Mouse (Mus musculus): ENCODE measurements around the gene Fam120a. TPM values are rescaled to one million over a fixed set of nuclear protein-coding genes. Genes with fewer than 3 reads are reported as not detected.

Fam120a gene
- polyA plus RNA-seq, 1 experiment, result 76.9 TPM

GRCm38 (mm10) chr13:48877805-48878204 is 90.0 kb downstream of the Fam120a start:
- TF ChIP-seq REST (IDR thresholded peaks at IDR 0.05; ENCODE audit: insufficient read depth, insufficient read length) (no peak), TCF12 (IDR thresholded peaks at IDR 0.05; ENCODE audit: insufficient read depth, poor library complexity, severe bottlenecking) (no peak), POLR2A (IDR thresholded peaks at IDR 0.05; ENCODE audit: insufficient read length, low read depth) (no peak), POLR2AphosphoS2 (IDR thresholded peaks at IDR 0.05; ENCODE audit: insufficient read length, low read depth) (peak; percentile 48)
- H3K4me3 ChIP-seq, result peak overlapping the region; percentile 22
- peaks cover 4% of the 10 kb centered on the region for H3K36me3 ChIP-seq (ENCODE audit: control insufficient read depth, insufficient read depth)
- H3K27me3 ChIP-seq (ENCODE audit: control insufficient read depth, insufficient read depth, insufficient read length), result no peaks in the 10 kb centered on the region
- H3K4me2 ChIP-seq (ENCODE audit: low read depth), result peak overlapping the region; percentile 98
- H3ac ChIP-seq (ENCODE audit: control insufficient read depth, insufficient read length), result peak overlapping the region; percentile 15
- H3K79me2 ChIP-seq (ENCODE audit: control insufficient read depth, insufficient read depth), result no peaks in the 10 kb centered on the region

DNA sequence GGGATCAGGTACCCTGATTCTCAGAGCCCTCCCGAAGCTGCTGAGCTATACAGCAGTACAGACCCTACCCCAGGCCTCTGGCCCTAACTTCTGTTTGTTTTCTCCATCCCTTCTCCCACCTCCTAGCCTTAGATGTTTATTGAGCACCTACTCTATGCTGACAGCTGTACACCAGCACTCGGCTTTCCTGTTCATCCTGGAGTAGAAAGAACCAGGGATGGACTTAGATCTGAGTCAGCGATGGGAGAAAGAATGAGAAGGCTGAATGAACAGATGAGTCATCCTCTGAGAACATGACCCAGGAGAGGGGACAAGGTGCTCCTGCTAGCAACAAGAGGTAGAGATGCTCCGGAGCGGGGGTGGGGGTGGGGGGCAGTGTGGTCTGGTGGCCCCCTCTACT is 95.1 kb downstream of the Fam120a start:
- no peaks in the 10 kb centered on the region for H3K27me3 ChIP-seq (ENCODE audit: control insufficient read depth, insufficient read depth, insufficient read length)
- no peak for TF ChIP-seq SRF (IDR thresholded peaks at IDR 0.05; ENCODE audit: control insufficient read depth, insufficient read length, low read depth)
- no peak for TF ChIP-seq USF1 (IDR thresholded peaks at IDR 0.05; ENCODE audit: low read depth)
- no peak for TF ChIP-seq MAX (IDR thresholded peaks at IDR 0.05; ENCODE audit: low read depth)
- no peak for TF ChIP-seq POLR2AphosphoS2 (IDR thresholded peaks at IDR 0.05; ENCODE audit: insufficient read length, low read depth)
- TF ChIP-seq MYOG (IDR thresholded peaks at IDR 0.05; ENCODE audit: control insufficient read depth in 1 of 3, insufficient read depth in 1 of 3, insufficient read length in 2 of 3, low read depth in 2 of 3), result no peak
- no peak for TF ChIP-seq E2F4 (IDR thresholded peaks at IDR 0.05; ENCODE audit: insufficient read depth)
- TF ChIP-seq TCF12 (IDR thresholded peaks at IDR 0.05; ENCODE audit: insufficient read depth, poor library complexity, severe bottlenecking), result no peak
- TF ChIP-seq TCF3 (IDR thresholded peaks at IDR 0.05; ENCODE audit: insufficient read length, low read depth), result no peak
- TF ChIP-seq MYOD1 (IDR thresholded peaks at IDR 0.05; ENCODE audit: control insufficient read depth in 1 of 3, insufficient read length in 2 of 3, low read depth in 2 of 3), result no peak
- TF ChIP-seq POLR2A (IDR thresholded peaks at IDR 0.05; ENCODE audit: insufficient read length, low read depth), result no peak
- TF ChIP-seq CEBPB (IDR thresholded peaks at IDR 0.05; ENCODE audit: insufficient read depth, poor library complexity, severe bottlenecking), result no peak
- no peak for TF ChIP-seq REST (IDR thresholded peaks at IDR 0.05; ENCODE audit: insufficient read depth, insufficient read length)
- no peak overlapping the region for H3K4me2 ChIP-seq (ENCODE audit: low read depth)
- H3K79me2 ChIP-seq (ENCODE audit: control insufficient read depth, insufficient read depth), result peaks cover 34% of the 10 kb centered on the region
- H3K4me3 ChIP-seq, result no peak overlapping the region
- no peaks in the 10 kb centered on the region for H3K36me3 ChIP-seq (ENCODE audit: control insufficient read depth, insufficient read depth)
- no peak overlapping the region for H3ac ChIP-seq (ENCODE audit: control insufficient read depth, insufficient read length)

DNA sequence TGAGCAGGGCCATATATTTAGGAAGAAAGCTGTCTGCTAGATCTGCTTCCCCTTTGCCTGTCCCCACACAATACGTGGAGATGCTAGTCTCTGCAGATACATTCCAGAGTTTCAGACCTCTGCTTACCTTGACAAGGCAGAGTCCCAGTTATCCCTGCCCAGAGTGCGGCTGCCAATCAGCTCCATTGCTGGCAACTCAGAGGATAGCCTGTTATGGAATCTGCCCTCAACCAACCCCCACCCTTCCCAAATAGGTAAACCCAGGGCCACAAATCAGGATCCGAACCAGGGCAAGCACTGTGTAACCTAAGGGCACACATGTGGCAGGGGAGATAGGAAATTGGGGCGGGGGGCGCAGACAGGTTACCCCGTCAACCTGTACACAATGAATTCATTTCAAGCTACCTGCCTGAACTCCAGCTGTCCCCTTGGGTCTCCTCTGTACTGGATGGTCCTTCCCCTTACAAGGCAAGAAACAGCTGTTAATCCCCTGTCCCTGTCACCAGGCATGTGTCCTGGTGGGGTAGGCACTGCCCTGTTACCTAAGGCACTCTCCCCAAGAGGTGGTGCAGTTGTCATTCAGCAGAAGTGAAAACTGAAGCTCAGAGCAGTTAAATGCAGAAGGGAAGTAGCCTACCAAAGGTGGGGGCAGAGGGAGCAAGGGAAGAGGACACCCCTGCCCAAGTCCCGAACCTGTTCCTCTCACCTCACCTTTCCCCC is 95.8 kb downstream of the Fam120a start:
- peak overlapping the region; percentile 95 for H3K4me2 ChIP-seq (ENCODE audit: low read depth)
- peak overlapping the region; percentile 42 for H3K4me3 ChIP-seq
- peak overlapping the region; percentile 98 for H3ac ChIP-seq (ENCODE audit: control insufficient read depth, insufficient read length)
- H3K27me3 ChIP-seq (ENCODE audit: control insufficient read depth, insufficient read depth, insufficient read length), result no peaks in the 10 kb centered on the region
- TF ChIP-seq TCF12 (IDR thresholded peaks at IDR 0.05; ENCODE audit: insufficient read depth, poor library complexity, severe bottlenecking), result no peak
- no peak for TF ChIP-seq TCF3 (IDR thresholded peaks at IDR 0.05; ENCODE audit: insufficient read length, low read depth)
- no peak for TF ChIP-seq SRF (IDR thresholded peaks at IDR 0.05; ENCODE audit: control insufficient read depth, insufficient read length, low read depth)
- no peak for TF ChIP-seq MYOD1 (IDR thresholded peaks at IDR 0.05; ENCODE audit: control insufficient read depth in 1 of 3, insufficient read length in 2 of 3, low read depth in 2 of 3)
- TF ChIP-seq REST (IDR thresholded peaks at IDR 0.05; ENCODE audit: insufficient read depth, insufficient read length), result no peak
- TF ChIP-seq CEBPB (IDR thresholded peaks at IDR 0.05; ENCODE audit: insufficient read depth, poor library complexity, severe bottlenecking), result no peak
- TF ChIP-seq USF1 (IDR thresholded peaks at IDR 0.05; ENCODE audit: low read depth), result no peak
- TF ChIP-seq MYOG (IDR thresholded peaks at IDR 0.05; ENCODE audit: control insufficient read depth in 1 of 3, insufficient read depth in 1 of 3, insufficient read length in 2 of 3, low read depth in 2 of 3), result no peak
- no peak for TF ChIP-seq E2F4 (IDR thresholded peaks at IDR 0.05; ENCODE audit: insufficient read depth)
- no peak for TF ChIP-seq POLR2AphosphoS2 (IDR thresholded peaks at IDR 0.05; ENCODE audit: insufficient read length, low read depth)
- no peak for TF ChIP-seq MAX (IDR thresholded peaks at IDR 0.05; ENCODE audit: low read depth)
- TF ChIP-seq POLR2A (IDR thresholded peaks at IDR 0.05; ENCODE audit: insufficient read length, low read depth), result no peak
- peaks cover 41% of the 10 kb centered on the region for H3K79me2 ChIP-seq (ENCODE audit: control insufficient read depth, insufficient read depth)
- H3K36me3 ChIP-seq (ENCODE audit: control insufficient read depth, insufficient read depth), result no peaks in the 10 kb centered on the region

GRCm38 (mm10) chr13:48870771-48871731 is 96.8 kb downstream of the Fam120a start, which contains the start of gene Phf2:
Phf2 (minus strand) TSS chr13:48871119.
- TF ChIP-seq POLR2A (IDR thresholded peaks at IDR 0.05; ENCODE audit: insufficient read length, low read depth), result peak; percentile 43
- no peak for TF ChIP-seq MYOD1 (IDR thresholded peaks at IDR 0.05; ENCODE audit: control insufficient read depth in 1 of 3, insufficient read length in 2 of 3, low read depth in 2 of 3)
- Histone ChIP-seq H3K36me3 (ENCODE audit: control insufficient read depth, insufficient read depth) (no peaks in the 10 kb centered on the region), H3K4me2 (ENCODE audit: low read depth) (peak within 1 kb of the TSS; percentile 95), H3K27me3 (ENCODE audit: control insufficient read depth, insufficient read depth, insufficient read length) (no peaks in the 10 kb centered on the region), H3K79me2 (ENCODE audit: control insufficient read depth, insufficient read depth) (peaks cover 51% of the 10 kb centered on the region), H3K4me3 (peak within 1 kb of the TSS; percentile 42), H3ac (ENCODE audit: control insufficient read depth, insufficient read length) (peak within 1 kb of the TSS; percentile 98)

Measured in myocyte (in vitro differentiated cells).